ENCODE assay signal across 20 mouse cellular contexts in genomic region chr3:89732091-89732490, GRCm38 (mm10). TPM values are rescaled to one million over a fixed set of nuclear protein-coding genes. Genes with fewer than 3 reads are reported as not detected.
A peak's percentile ranks its signal among the peaks of the same experiment; 100 is the strongest.
DNase-seq lines count a peak whose midpoint lies in the region; ATAC-seq and TF ChIP-seq lines count a peak whose summit lies in the region.
"Had no signal": no experiment of that assay in that cellular context is flagged by ENCODE, and none has a peak within 500 bp of the region (broad histone marks: within the 10 kb centered on the region; RNA-seq: fewer than 3 reads in every experiment).

No protein-coding gene starts in this region.

- peak; percentile 52 for DNase-seq in heart, adult 11 months
- DNase-seq in heart, postnatal 4 days = no peak
- no peak for DNase-seq in lung, postnatal 0 days (ENCODE audit: low spot score)
- no peak for DNase-seq in lung, postnatal 4 days
- no peak for DNase-seq in gastrocnemius, adult 8-10 months (ENCODE audit: low spot score in 2 of 2)
- no peak for DNase-seq in frontal cortex, postnatal 36 days (ENCODE audit: low spot score in 2 of 2)
- no peak for DNase-seq in cerebellum, adult 18-20 months
- DNase-seq: cerebellum, adult 8-10 months; forebrain, postnatal 0 days; kidney, adult 9 months; kidney, postnatal 4 days; lung, adult 2 months; lung, postnatal 36 days; thymus, postnatal 36 days had no signal

- peaks cover 8% of the 10 kb centered on the region for H3K4me1 ChIP-seq in lung, postnatal 0 days (ENCODE audit: insufficient read depth, low read depth, low read length)
- H3K4me1 ChIP-seq in liver, embryonic 15.5 days (replicated peaks) = peaks cover 34% of the 10 kb centered on the region

- TF ChIP-seq EP300 in lung, postnatal 0 days (IDR thresholded peaks at IDR 0.05) = no peak

- no peak for TF ChIP-seq CTCF in lung, postnatal 0 days (IDR thresholded peaks at IDR 0.05)

- peak overlapping the region; percentile 60 for H3K4me2 ChIP-seq in lung, postnatal 0 days (replicated peaks; ENCODE audit: low read depth, low read length)
- peak overlapping the region; percentile 85 for H3K4me2 ChIP-seq in liver, embryonic 15.5 days
- H3K4me2 ChIP-seq: embryonic facial prominence, embryonic 12.5 days; hindbrain, embryonic 12.5 days; midbrain, embryonic 12.5 days had no signal

- H3K27me3 ChIP-seq in lung, postnatal 0 days (replicated peaks; ENCODE audit: insufficient read depth, low read length) = no peaks in the 10 kb centered on the region
- no peaks in the 10 kb centered on the region for H3K27me3 ChIP-seq in liver, embryonic 15.5 days
- H3K27me3 ChIP-seq: embryonic facial prominence, embryonic 12.5 days; hindbrain, embryonic 12.5 days; midbrain, embryonic 12.5 days; neural tube, embryonic 12.5 days had no signal

- peaks cover 17% of the 10 kb centered on the region; the same call in 1 of the 2 replicates for H3K36me3 ChIP-seq in lung, postnatal 0 days (ENCODE audit: insufficient read depth, low read length)
- H3K36me3 ChIP-seq in liver, embryonic 15.5 days (replicated peaks) = peaks cover 40% of the 10 kb centered on the region
- H3K36me3 ChIP-seq: neural tube, embryonic 12.5 days had no signal

- no peak overlapping the region for H3K27ac ChIP-seq in lung, postnatal 0 days (ENCODE audit: low read length)
- 0 out of 2 replicates have a peak overlapping the region, but pooled peaks have one; percentile 3 for H3K27ac ChIP-seq in liver, embryonic 15.5 days (replicated peaks)
- H3K27ac ChIP-seq: embryonic facial prominence, embryonic 12.5 days; hindbrain, embryonic 12.5 days; midbrain, embryonic 12.5 days; neural tube, embryonic 12.5 days had no signal

- no peaks in the 10 kb centered on the region for H3K9me3 ChIP-seq in lung, postnatal 0 days (ENCODE audit: low read length)
- H3K9me3 ChIP-seq in liver, embryonic 15.5 days (replicated peaks) = no peaks in the 10 kb centered on the region
- H3K9me3 ChIP-seq: embryonic facial prominence, embryonic 12.5 days; hindbrain, embryonic 12.5 days; midbrain, embryonic 12.5 days; neural tube, embryonic 12.5 days had no signal

- no peak overlapping the region for H3K9ac ChIP-seq in lung, postnatal 0 days (replicated peaks; ENCODE audit: low read depth)
- peak overlapping the region; percentile 82; the same call in 1 of the 2 replicates for H3K9ac ChIP-seq in liver, embryonic 15.5 days
- H3K9ac ChIP-seq: forebrain, postnatal 0 days; hindbrain, embryonic 12.5 days; midbrain, embryonic 12.5 days; neural tube, embryonic 12.5 days had no signal

- ATAC-seq in lung, postnatal 0 days = no peak
- no peak for ATAC-seq in liver, embryonic 15.5 days (ENCODE audit: insufficient read depth)
- ATAC-seq: forebrain, postnatal 0 days; inflammation-experienced regulatory T-cells, adult 6 months had no signal

- H3K4me3 ChIP-seq in lung, postnatal 0 days (ENCODE audit: low read depth, low read length) = no peak overlapping the region
- H3K4me3 ChIP-seq in liver, embryonic 15.5 days (replicated peaks) = peak overlapping the region; percentile 78
- H3K4me3 ChIP-seq: embryonic facial prominence, embryonic 12.5 days; hindbrain, embryonic 12.5 days; midbrain, embryonic 12.5 days; neural tube, embryonic 12.5 days had no signal

- WGBS in lung, postnatal 0 days = 83% methylated on average over 4 of the region's 4 CpGs
- WGBS in liver, embryonic 15.5 days (ENCODE audit: insufficient replicate concordance) = 47% methylated on average over 4 of the region's 4 CpGs

RNA-seq across cellular contexts. Expression of gene Adar, which starts 17.3 kb away (rescaled TPM):
- total RNA-seq in heart, postnatal 4 days (2021) = 10 to 100 TPM; 20.4 to 21.5 TPM
- 7.5 and 7.9 TPM in 2 replicates for polyA plus RNA-seq in lung, postnatal 0 days (2015; fragmentation: Nextera tagmentation; extraction: Ambion mirVana)
- 8.0 and 8.3 TPM in 2 replicates for polyA plus RNA-seq in liver, embryonic 15.5 days (2015; fragmentation: Nextera tagmentation; extraction: Ambion mirVana)
- total RNA-seq in gastrocnemius, adult 8-10 months (2022) = 1 to 10 TPM; 1.4 to 2.2 (median 1.8) TPM

RNA-seq across cellular contexts. Expression of gene Chrnb2, which starts 32.3 kb away (rescaled TPM):
- total RNA-seq in heart, postnatal 4 days (2021) = under 1 TPM; 0.09 to 0.17 TPM
- 0.17 and 0.27 TPM in 2 replicates for polyA plus RNA-seq in lung, postnatal 0 days (2015; fragmentation: Nextera tagmentation; extraction: Ambion mirVana)
- polyA plus RNA-seq in liver, embryonic 15.5 days (2015; fragmentation: Nextera tagmentation; extraction: Ambion mirVana) = 0.16 and 0.17 TPM in 2 replicates
- under 1 TPM; 0.09 to 0.27 (median 0.15) TPM for total RNA-seq in gastrocnemius, adult 8-10 months (2022)

RNA-seq across cellular contexts. Expression of gene Ube2q1, which starts 41.3 kb away (rescaled TPM):
- 10 to 100 TPM; 37.9 to 40.0 TPM for total RNA-seq in heart, postnatal 4 days (2021)
- 12.4 and 13.4 TPM in 2 replicates for polyA plus RNA-seq in lung, postnatal 0 days (2015; fragmentation: Nextera tagmentation; extraction: Ambion mirVana)
- polyA plus RNA-seq in liver, embryonic 15.5 days (2015; fragmentation: Nextera tagmentation; extraction: Ambion mirVana) = 3.1 and 3.5 TPM in 2 replicates
- 10 to 100 TPM; 10.6 to 15.7 (median 12.3) TPM for total RNA-seq in gastrocnemius, adult 8-10 months (2022)

Comparison
In these comparisons a context has a peak if more than half of its experiments do, and no peak if none do; other contexts are left out.
1. RNA of gene Adar, which starts 17.3 kb away (total RNA-seq): 20.4 to 21.5 TPM in heart, postnatal 4 days; 1.4 to 2.2 TPM in gastrocnemius, adult 8-10 months; every median in the first group is over 4 times any median in the second.